Mouse (Mus musculus): ENCODE measurements at regions not wholly inside any gene's neighbourhood (a gene's known extent, or its start where the extent isn't known, plus 50 kb on each side); places are given as distances from the start of the nearest gene placed in this dataset.

DNA sequence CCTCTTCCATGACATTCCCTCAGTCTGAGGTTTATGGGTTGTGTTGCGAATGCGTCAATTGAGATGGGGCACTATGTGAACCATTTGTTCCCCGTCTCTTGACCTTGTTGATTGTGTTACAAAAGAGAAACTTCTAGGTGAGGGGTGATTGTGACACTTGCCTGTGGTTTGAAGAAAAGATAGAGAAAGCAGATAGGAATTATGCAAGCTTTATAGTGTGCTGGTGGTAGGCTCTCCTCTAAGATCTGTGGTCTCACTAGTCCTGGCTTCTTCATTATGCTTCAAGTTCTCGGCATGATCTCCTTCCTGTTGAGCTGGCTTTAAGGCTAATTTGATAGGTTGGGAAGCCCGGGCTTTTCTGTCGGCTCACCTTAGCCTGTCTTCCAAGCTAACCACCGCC lies 83.2 kb upstream of the Trim52 start:
- TF ChIP-seq POLR2A (IDR thresholded peaks at IDR 0.05; ENCODE audit: low read depth, low read length) (no peak), E2F4 (IDR thresholded peaks at IDR 0.05; ENCODE audit: insufficient replicate concordance, low read depth, low read length) (no peak), CTCF (conservative IDR thresholded peaks at IDR 0.05 in 1 of 2, IDR thresholded peaks at IDR 0.05 in 1 of 2; ENCODE audit: low read depth in 2 of 2, low read length in 2 of 2) (no peak), RCOR1 (conservative IDR thresholded peaks at IDR 0.05; ENCODE audit: low read depth, low read length) (no peak), JUND (conservative IDR thresholded peaks at IDR 0.05; ENCODE audit: low read depth, low read length) (no peak), ZNF384 (IDR thresholded peaks at IDR 0.05; ENCODE audit: low read depth, low read length) (no peak), JUN (IDR thresholded peaks at IDR 0.05; ENCODE audit: insufficient read depth, low read depth, low read length) (no peak), EP300 (IDR thresholded peaks at IDR 0.05; ENCODE audit: low read length) (no peak), IRF4 (IDR thresholded peaks at IDR 0.05; ENCODE audit: low read depth, low read length) (no peak), ZC3H11A (IDR thresholded peaks at IDR 0.05; ENCODE audit: low read depth, low read length) (no peak), USF2 (conservative IDR thresholded peaks at IDR 0.05; ENCODE audit: low read depth, low read length) (no peak)

Measured in CH12.LX (cell line).